Mouse (Mus musculus) midbrain, postnatal 0 days (tissue): ENCODE results near the gene Olfr283. TPM values are rescaled to one million over a fixed set of nuclear protein-coding genes. Genes with fewer than 3 reads are reported as not detected.
"Not testable (repeated sequence)": the region's sequence is repeated elsewhere in the genome, so short reads cannot be mapped to it uniquely, and the experiment has no call there.

Experiments used
- ATAC-seq: fragments of 200-750 bp; cut with Nextera tagmentation; 2 replicates; pipeline ENCODE4 v1.8.0; 2017; ENCODE audit warnings: moderate number of reproducible peaks, mild to moderate bottlenecking, moderate TSS enrichment, moderate library complexity; ENCODE audit not compliant: low FRiP score
- DNase-seq: peaks from one replicate; pipeline ENCODE4 v3.0.0-alpha.2; 2015; ENCODE audit warnings: low spot score
- H3K27ac ChIP-seq: fragments of 300-500 bp; sonication (generic); 2 replicates; pipeline ENCODE4 v1.5.1; 2014; ENCODE audit warnings: low read depth, mild to moderate bottlenecking, low read length, mixed read lengths
- H3K27me3 ChIP-seq: fragments of 300-500 bp; sonication (generic); 2 replicates; pipeline ENCODE4 v1.6.1; 2014; ENCODE audit warnings: low read length, control low read depth, mixed read lengths; ENCODE audit not compliant: insufficient read depth
- H3K36me3 ChIP-seq: fragments of 300-500 bp; sonication (generic); 2 replicates; pipeline ENCODE4 v1.6.1; 2014; ENCODE audit warnings: low read length, control low read depth, mixed read lengths; ENCODE audit not compliant: insufficient read depth
- H3K4me1 ChIP-seq: fragments of 300-500 bp; sonication (generic); 2 replicates; pipeline ENCODE4 v1.6.1; 2014; ENCODE audit warnings: mild to moderate bottlenecking, control low read depth, antibody characterized with exemption, low read length, mixed read lengths; ENCODE audit not compliant: insufficient read depth
- H3K4me2 ChIP-seq: fragments of 300-500 bp; sonication (generic); 2 replicates; pipeline ENCODE4 v1.6.1; 2014; ENCODE audit warnings: low read depth, mild to moderate bottlenecking, low read length, mixed read lengths; ENCODE audit not compliant: poor library complexity, severe bottlenecking
- H3K4me3 ChIP-seq: fragments of 300-500 bp; sonication (generic); 2 replicates; pipeline ENCODE4 v1.5.1; 2014; ENCODE audit warnings: low read depth, mild to moderate bottlenecking, low read length, moderate library complexity
- H3K9ac ChIP-seq: fragments of 300-500 bp; sonication (generic); replicated peaks from 2 replicates; pipeline ENCODE4 v1.6.1; 2014; ENCODE audit warnings: mild to moderate bottlenecking, low read length, moderate library complexity, mixed read lengths; ENCODE audit not compliant: poor library complexity, severe bottlenecking
- H3K9me3 ChIP-seq: fragments of 300-500 bp; sonication (generic); 2 replicates; pipeline ENCODE4 v1.6.1; 2016; ENCODE audit warnings: low read length, control low read depth
- CTCF ChIP-seq: IDR thresholded peaks from 2 replicates; pipeline ENCODE4 v1.5.1; 2016; ENCODE audit warnings: antibody characterized with exemption, mild to moderate bottlenecking
- WGBS: fragments of 180-500 bp; shearing (Covaris S2); extraction: QIAGEN DNeasy Blood & Tissue Kit; methylation state at CpG from one replicate; pipeline ENCODE4 v1.1.7; 2014; 5-methylcytosine and 5-hydroxymethylcytosine counted together
- polyA plus RNA-seq: library from polyadenylated mRNA; unstranded; fragments of >200 nt; fragmentation: Nextera tagmentation; extraction: Ambion mirVana; gene quantifications from 2 replicates; pipeline ENCODE4 v1.2.1, GENCODE M21; 2015
- total RNA-seq: library from RNA; depleted of rRNA; stranded (reverse); fragments of >200 nt; gene quantifications from 2 replicates; pipeline ENCODE4 v1.2.3, GENCODE M21; 2014

Gene Olfr283
- total and polyA plus RNA-seq, 2 experiments from 2014 or later = not detected

GRCm38 (mm10) chr15:98417285-98417684 lies 36.5 kb upstream of the Olfr283 start:
- ATAC-seq, H3K4me3 ChIP-seq, H3K36me3 ChIP-seq, DNase-seq, H3K9ac ChIP-seq, H3K27me3 ChIP-seq, H3K9me3 ChIP-seq, H3K27ac ChIP-seq, H3K4me1 ChIP-seq, H3K4me2 ChIP-seq: not testable (repeated sequence)
- peak; percentile 48 for TF ChIP-seq CTCF
- WGBS = 0% methylated on average over 1 of the region's 3 CpGs

DNA sequence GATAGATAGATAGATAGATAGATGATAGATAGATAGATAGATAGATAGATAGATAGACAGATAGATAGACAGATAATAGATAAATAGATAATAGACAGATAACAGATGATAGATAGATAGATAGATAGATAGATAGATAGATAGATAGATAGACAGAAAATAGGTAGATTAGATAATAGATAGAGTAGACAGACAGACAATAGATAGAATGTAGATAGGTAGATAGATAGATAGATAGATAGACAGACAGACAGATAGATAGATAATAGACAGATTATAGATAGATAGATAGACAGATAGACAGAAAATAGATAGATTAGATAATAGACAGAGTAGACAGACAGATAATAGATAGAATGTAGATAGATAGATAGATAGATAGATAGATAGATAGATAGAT lies 36.1 kb upstream of the Olfr283 start:
- H3K27ac ChIP-seq, ATAC-seq, H3K27me3 ChIP-seq, H3K9me3 ChIP-seq, H3K36me3 ChIP-seq, DNase-seq, H3K9ac ChIP-seq, H3K4me2 ChIP-seq, H3K4me1 ChIP-seq, H3K4me3 ChIP-seq: not testable (repeated sequence)

GRCm38 (mm10) chr15:98415996-98416395 lies 35.2 kb upstream of the Olfr283 start:
- H3K27ac ChIP-seq = no peak overlapping the region
- DNase-seq = no peak
- WGBS = 84% methylated on average over 4 of the region's 4 CpGs
- H3K4me1 ChIP-seq = no peaks in the 10 kb centered on the region
- no peak for TF ChIP-seq CTCF
- no peaks in the 10 kb centered on the region for H3K27me3 ChIP-seq
- H3K4me2 ChIP-seq = no peak overlapping the region
- ATAC-seq = no peak
- no peaks in the 10 kb centered on the region for H3K9me3 ChIP-seq
- H3K4me3 ChIP-seq = no peak overlapping the region
- H3K9ac ChIP-seq = no peak overlapping the region
- no peaks in the 10 kb centered on the region for H3K36me3 ChIP-seq

DNA sequence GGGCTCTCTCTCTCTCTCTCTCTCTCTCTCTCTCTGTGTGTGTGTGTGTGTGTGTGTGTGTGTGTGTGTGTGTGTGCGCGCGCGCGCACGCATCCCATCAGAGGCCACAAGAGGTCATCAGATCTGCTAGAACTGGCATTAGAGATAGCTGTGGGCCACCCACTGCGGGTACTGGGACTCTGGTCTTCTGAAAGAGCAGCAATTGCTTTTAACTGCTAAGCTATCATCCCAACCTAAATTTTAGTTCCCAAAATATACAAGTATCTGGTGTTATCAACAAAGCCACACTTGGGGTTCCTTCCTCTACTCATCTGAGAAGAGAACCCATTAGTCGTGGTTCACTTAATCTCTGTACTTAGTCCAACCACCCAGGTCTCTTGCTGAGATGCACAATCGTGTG lies 29.5 kb upstream of the Olfr283 start:
- no peak overlapping the region for H3K9ac ChIP-seq
- no peak overlapping the region for H3K4me3 ChIP-seq
- DNase-seq = no peak
- 91% methylated on average over 9 of the region's 9 CpGs for WGBS
- H3K36me3 ChIP-seq = no peaks in the 10 kb centered on the region
- H3K27ac ChIP-seq = no peak overlapping the region
- H3K4me2 ChIP-seq = no peak overlapping the region
- H3K4me1 ChIP-seq = no peaks in the 10 kb centered on the region
- no peak for TF ChIP-seq CTCF
- H3K27me3 ChIP-seq = no peaks in the 10 kb centered on the region
- ATAC-seq = no peak
- H3K9me3 ChIP-seq = no peaks in the 10 kb centered on the region

- TF ChIP-seq CTCF = no peak
- ATAC-seq (no peak), DNase-seq (no peak)
- WGBS = 99% methylated on average over 2 of the region's 2 CpGs
- Histone ChIP-seq H3K36me3 (no peaks in the 10 kb centered on the region), H3K9me3 (no peaks in the 10 kb centered on the region), H3K27ac (no peak overlapping the region), H3K27me3 (no peaks in the 10 kb centered on the region), H3K9ac (no peak overlapping the region), H3K4me3 (no peak overlapping the region), H3K4me1 (no peaks in the 10 kb centered on the region), H3K4me2 (no peak overlapping the region)
Measured at GRCm38 (mm10) chr15:98409635-98410034, 28.9 kb upstream of the Olfr283 start.

GRCm38 (mm10) chr15:98408406-98409060 lies 27.8 kb upstream of the Olfr283 start:
- no peak for ATAC-seq
- peak; percentile 22 for DNase-seq
- Histone ChIP-seq H3K9me3 (no peaks in the 10 kb centered on the region), H3K4me1 (no peaks in the 10 kb centered on the region), H3K27me3 (no peaks in the 10 kb centered on the region), H3K27ac (no peak overlapping the region), H3K4me3 (no peak overlapping the region), H3K4me2 (no peak overlapping the region), H3K9ac (no peak overlapping the region), H3K36me3 (no peaks in the 10 kb centered on the region)
- WGBS = 75% methylated on average over 17 of the region's 17 CpGs
- peak; percentile 60 for TF ChIP-seq CTCF
